Mouse (Mus musculus) lung, postnatal 0 days (tissue): ENCODE measurements around the gene Exoc7.

Source experiments
- CTCF ChIP-seq: IDR thresholded peaks from 2 replicates; pipeline ENCODE4 v1.5.1; 2016; ENCODE audit warnings: antibody characterized with exemption, mild to moderate bottlenecking
- EP300 ChIP-seq: IDR thresholded peaks from 2 replicates; pipeline ENCODE4 v1.6.1; 2016; ENCODE audit warnings: antibody characterized with exemption, mild to moderate bottlenecking, control low read depth

DNA sequence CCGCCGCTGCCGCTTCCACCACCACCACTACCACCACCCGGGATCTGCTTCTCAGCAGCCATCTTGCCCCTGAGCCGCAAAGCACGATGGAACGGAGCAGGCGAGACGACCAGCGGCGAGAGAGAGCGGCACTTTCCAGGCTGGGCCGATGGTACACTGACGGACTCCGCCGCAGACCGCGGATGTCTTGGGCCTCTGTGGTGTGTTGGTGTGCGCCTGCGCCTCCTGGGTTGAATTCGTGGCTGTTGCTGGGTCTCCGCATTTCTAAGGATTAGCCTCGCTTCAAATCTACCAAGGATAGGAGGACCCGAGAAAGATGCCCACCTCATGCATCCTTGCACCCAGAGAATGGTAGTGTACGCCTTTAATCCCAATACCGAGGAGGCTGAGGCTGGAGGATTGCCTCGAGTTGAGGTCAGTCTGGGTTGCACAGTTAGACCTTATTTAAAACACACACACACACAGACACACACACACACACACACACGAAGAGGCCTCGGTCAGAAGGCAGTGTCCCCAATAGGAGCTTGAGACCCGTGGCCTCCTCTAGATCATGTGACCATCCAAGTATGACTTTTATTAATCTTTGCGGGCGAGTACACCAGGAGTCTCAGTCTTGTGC lies 32.9 kb downstream of the Exoc7 start, which contains the start of gene Srp68:
- peak; percentile 50 for TF ChIP-seq CTCF
- no peak for TF ChIP-seq EP300
